Mouse (Mus musculus) kidney, embryonic 14.5 days (tissue): Measurements from ENCODE around the gene Upk1b. TPM values are rescaled to one million over a fixed set of nuclear protein-coding genes. Genes with fewer than 3 reads are reported as not detected.
"Not testable (repeated sequence)": the region's sequence is repeated elsewhere in the genome, so short reads cannot be mapped to it uniquely, and the experiment has no call there.

Experiments
- ATAC-seq: fragments of 200-750 bp; cut with Nextera tagmentation; 2 replicates; pipeline ENCODE4 v1.8.0; 2017; ENCODE audit warnings: moderate number of reproducible peaks, mild to moderate bottlenecking, moderate TSS enrichment, moderate library complexity; ENCODE audit not compliant: low FRiP score, low TSS enrichment
- H3K27ac ChIP-seq: fragments of 300-500 bp; sonication (generic); 2 replicates; pipeline ENCODE4 v1.5.1; 2014; ENCODE audit warnings: low read depth, mild to moderate bottlenecking, low read length, moderate library complexity, mixed read lengths
- H3K27me3 ChIP-seq: fragments of 300-500 bp; sonication (generic); 2 replicates; pipeline ENCODE4 v1.6.1; 2014; ENCODE audit warnings: mild to moderate bottlenecking, low read length; ENCODE audit not compliant: control insufficient read depth, insufficient read depth
- H3K36me3 ChIP-seq: fragments of 300-500 bp; sonication (generic); 2 replicates; pipeline ENCODE4 v1.6.1; 2014; ENCODE audit warnings: low read length, mixed read lengths; ENCODE audit not compliant: control insufficient read depth, insufficient read depth
- H3K4me1 ChIP-seq: fragments of 300-500 bp; sonication (generic); 2 replicates; pipeline ENCODE4 v1.6.1; 2014; ENCODE audit warnings: low read length, mixed read lengths; ENCODE audit not compliant: control insufficient read depth, insufficient read depth
- H3K4me2 ChIP-seq: fragments of 300-500 bp; sonication (generic); replicated peaks from 2 replicates; pipeline ENCODE4 v1.6.1; 2014; ENCODE audit warnings: low read depth, mild to moderate bottlenecking, low read length
- H3K4me3 ChIP-seq: fragments of 300-500 bp; sonication (generic); 2 replicates; pipeline ENCODE4 v1.5.1; 2014; ENCODE audit warnings: mild to moderate bottlenecking, low read length
- H3K9ac ChIP-seq: fragments of 300-500 bp; sonication (generic); 2 replicates; pipeline ENCODE4 v1.6.1; 2014; ENCODE audit warnings: low read depth, mild to moderate bottlenecking, low read length, moderate library complexity
- H3K9me3 ChIP-seq: fragments of 300-500 bp; sonication (generic); 2 replicates; pipeline ENCODE4 v1.6.1; 2016; ENCODE audit warnings: low read length; ENCODE audit not compliant: control insufficient read depth
- WGBS: fragments of 180-500 bp; shearing (Covaris S2); extraction: QIAGEN DNeasy Blood & Tissue Kit; methylation state at CpG from one replicate; pipeline ENCODE4 v1.1.7; 2014; 5-methylcytosine and 5-hydroxymethylcytosine counted together
- polyA plus RNA-seq: library from polyadenylated mRNA; unstranded; fragments of >200 nt; fragmentation: Nextera tagmentation; extraction: Ambion mirVana; gene quantifications from 2 replicates; pipeline ENCODE4 v1.2.1, GENCODE M21; 2014

Gene Upk1b
- 1.6 and 2.2 TPM in 2 replicates for polyA plus RNA-seq

DNA sequence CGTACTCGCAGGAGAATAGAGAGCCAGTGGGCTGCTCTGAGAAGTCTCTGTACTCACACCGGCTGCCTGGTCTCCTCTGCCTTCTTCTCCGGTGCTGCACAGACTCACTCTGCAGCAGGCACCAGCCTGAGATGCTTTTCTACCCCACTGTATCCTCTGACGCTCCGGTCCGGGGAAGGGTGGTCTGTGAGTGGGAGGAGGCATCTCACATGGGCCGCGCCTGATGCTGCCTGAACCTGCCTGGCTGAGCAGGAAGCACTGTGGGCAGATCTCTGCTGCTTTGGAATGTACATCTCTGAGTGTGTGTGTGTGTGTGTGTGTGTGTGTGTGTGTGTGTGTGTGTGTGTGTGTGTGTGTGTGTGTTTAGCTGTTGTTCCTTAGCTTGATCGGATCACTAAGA lies at the start of gene Upk1b:
Gene Upk1b (minus strand): TSS at position 238 of the 400 bp plus-strand sequence.
- no peaks in the 10 kb centered on the region for H3K9me3 ChIP-seq
- H3K36me3 ChIP-seq: no peaks in the 10 kb centered on the region
- ATAC-seq: peak; percentile 75; the same call in 1 of the 2 replicates
- H3K4me2 ChIP-seq: no peak within 1 kb of the TSS
- H3K9ac ChIP-seq: no peak within 1 kb of the TSS
- no peak within 1 kb of the TSS for H3K27ac ChIP-seq
- H3K4me3 ChIP-seq: no peak within 1 kb of the TSS
- 30% methylated on average over 10 of the region's 10 CpGs for WGBS
- H3K4me1 ChIP-seq: no peaks in the 10 kb centered on the region
- H3K27me3 ChIP-seq: no peaks in the 10 kb centered on the region

DNA sequence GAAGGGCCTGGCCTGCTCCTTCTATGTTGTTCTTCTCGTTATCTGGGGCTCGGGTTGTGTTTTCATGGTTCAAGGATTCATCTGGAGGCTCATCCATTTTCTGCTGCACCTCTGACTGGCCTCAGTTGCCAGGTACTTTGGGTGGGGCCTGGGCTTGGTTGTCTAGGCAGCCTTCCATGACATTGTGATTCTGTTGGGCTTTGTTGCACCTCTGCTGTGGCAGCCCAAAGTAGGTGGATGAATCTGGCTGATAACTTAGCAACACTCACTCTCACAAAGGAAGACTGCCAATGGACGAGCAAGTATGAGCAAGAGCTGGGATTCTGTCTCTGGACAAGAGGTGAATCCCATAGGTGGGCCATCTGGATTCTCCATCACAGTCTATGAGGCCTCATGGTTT lies 28.5 kb upstream of the Upk1b start, which contains the start of gene 4930435E12Rik:
Gene 4930435E12Rik (minus strand): TSS at position 101 of the 400 bp plus-strand sequence.
- no peaks in the 10 kb centered on the region for H3K36me3 ChIP-seq
- no peak for ATAC-seq
- H3K4me3 ChIP-seq: no peak within 1 kb of the TSS
- H3K27me3 ChIP-seq: no peaks in the 10 kb centered on the region
- WGBS: 85% methylated on average over 3 of the region's 3 CpGs
- H3K4me2 ChIP-seq: no peak within 1 kb of the TSS
- no peak within 1 kb of the TSS for H3K9ac ChIP-seq
- H3K9me3 ChIP-seq: no peaks in the 10 kb centered on the region
- no peaks in the 10 kb centered on the region for H3K4me1 ChIP-seq
- no peak within 1 kb of the TSS for H3K27ac ChIP-seq

DNA sequence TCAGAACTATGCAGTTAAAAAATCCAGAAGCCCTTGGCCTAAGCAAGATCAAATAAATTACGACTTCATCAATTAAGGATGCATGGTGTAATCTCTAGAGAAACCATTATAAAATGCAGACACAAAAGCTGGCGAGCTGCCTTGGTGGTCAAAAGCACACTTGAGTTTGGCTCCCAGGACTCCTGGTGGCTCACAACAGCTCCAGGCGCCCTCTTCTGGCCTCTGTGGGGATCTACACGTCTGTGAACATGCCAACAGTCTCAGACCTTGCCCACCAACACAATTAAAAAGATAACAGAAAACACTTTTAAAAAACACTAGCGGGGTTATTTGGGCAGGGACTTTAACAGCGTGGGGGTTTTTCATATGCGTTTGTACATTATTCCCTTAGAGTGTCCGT lies 12.4 kb upstream of the Upk1b start:
- no peak overlapping the region for H3K4me2 ChIP-seq
- H3K4me3 ChIP-seq: no peak overlapping the region
- H3K27ac ChIP-seq: no peak overlapping the region
- peaks cover 2% of the 10 kb centered on the region; the same call in 1 of the 2 replicates for H3K9me3 ChIP-seq
- H3K36me3 ChIP-seq: no peaks in the 10 kb centered on the region
- ATAC-seq: no peak
- 32% methylated on average over 8 of the region's 8 CpGs for WGBS
- H3K9ac ChIP-seq: no peak overlapping the region
- no peaks in the 10 kb centered on the region for H3K4me1 ChIP-seq
- no peaks in the 10 kb centered on the region for H3K27me3 ChIP-seq

DNA sequence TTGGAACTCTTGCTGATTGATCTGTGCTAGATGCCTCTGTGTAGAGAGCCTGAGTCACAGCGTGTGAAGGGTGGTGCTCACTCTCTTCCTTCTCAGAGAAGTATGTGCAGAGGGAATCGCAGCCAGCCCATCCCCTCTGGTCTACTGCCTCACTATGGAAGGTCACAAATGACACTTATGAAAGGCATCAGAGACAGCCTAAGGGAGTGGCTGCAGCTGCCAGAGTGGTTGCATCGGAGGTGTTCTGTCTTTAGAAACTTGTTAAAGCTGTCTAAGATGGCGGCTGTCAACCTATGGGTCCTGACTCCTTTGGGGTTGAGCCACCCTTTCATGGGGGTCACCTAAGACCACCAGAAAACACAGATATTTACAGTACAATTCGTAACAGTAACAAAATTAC lies 10.1 kb upstream of the Upk1b start:
- ATAC-seq: no peak

DNA sequence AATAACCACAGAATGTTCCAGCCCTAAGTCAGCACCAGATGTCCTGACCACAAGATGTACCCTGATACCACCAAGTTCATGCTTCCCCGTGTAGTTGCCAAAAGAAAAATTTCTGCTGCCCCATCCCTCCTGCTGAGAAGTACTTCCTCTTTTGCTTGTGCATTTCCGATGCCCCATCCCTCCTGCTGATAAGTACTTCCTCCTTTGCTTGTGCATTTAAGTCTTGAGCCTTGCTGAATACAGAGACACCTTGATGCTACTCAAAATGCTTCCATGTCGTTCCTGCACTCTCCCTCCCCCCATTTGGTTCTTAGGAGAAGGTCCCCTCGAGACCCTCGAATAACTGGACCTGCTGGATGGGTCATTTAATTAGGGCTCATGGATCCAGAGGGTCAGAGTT lies 7.7 kb upstream of the Upk1b start:
- H3K4me2 ChIP-seq, H3K9ac ChIP-seq, H3K27me3 ChIP-seq, H3K9me3 ChIP-seq, H3K36me3 ChIP-seq, ATAC-seq, H3K27ac ChIP-seq, H3K4me1 ChIP-seq, H3K4me3 ChIP-seq: not testable (repeated sequence)
- 94% methylated on average over 5 of the region's 5 CpGs for WGBS

More for the DNA sequence above, 10.1 kb upstream of the Upk1b start:
- WGBS: 74% methylated on average over 5 of the region's 5 CpGs
- Histone ChIP-seq H3K27me3 (no peaks in the 10 kb centered on the region), H3K4me3 (no peak overlapping the region), H3K9me3 (peaks cover 2% of the 10 kb centered on the region; the same call in 1 of the 2 replicates), H3K9ac (no peak overlapping the region), H3K36me3 (no peaks in the 10 kb centered on the region), H3K4me1 (no peaks in the 10 kb centered on the region), H3K4me2 (no peak overlapping the region), H3K27ac (no peak overlapping the region)

DNA sequence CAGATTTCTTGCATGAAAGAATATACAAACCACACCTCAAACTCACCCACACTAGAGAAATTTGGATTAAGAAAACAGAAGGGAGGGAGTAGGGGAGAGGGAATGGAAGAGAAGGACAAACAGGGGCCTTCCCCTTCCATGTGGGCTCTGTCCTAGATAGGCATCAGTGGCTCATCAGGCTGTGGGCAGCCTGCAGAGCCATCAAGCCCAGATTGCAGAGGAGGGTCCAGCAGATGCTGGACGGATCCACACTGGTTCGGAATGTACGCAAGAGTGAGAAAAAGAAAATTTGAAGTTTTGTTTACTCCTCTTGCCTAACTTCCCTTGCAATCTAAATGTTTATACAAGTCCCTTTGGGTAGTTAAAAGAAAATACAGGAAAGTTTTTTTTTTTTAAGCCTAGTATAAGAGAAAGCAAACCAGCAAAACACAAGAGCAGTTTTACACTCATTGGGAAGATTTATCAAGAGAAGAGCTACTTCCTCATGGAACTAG lies 1.1 kb downstream of the Upk1b start:
- H3K27ac ChIP-seq: no peak overlapping the region

DNA sequence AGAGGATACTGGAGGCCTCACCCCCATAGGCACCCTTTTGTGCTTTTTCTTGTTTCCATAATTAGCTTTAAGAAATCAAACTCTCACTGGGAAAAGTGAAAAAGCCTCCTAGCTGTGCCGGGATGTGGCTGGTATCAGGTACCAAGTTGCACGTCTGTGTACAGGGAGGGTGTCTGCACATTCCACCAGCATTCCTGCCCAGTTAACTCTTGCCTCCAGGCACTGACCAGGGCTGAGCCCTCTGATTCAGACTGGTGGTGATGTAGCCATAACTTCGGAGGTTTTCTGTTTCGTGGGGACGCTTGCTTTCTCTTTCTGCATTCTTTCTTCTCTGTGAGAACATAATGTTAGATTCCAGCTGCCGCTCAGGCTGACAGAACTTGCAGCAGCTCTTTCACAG lies 7.0 kb downstream of the Upk1b start:
- Histone ChIP-seq H3K27me3 (no peaks in the 10 kb centered on the region), H3K4me1 (no peaks in the 10 kb centered on the region), H3K9ac (no peak overlapping the region), H3K4me2 (no peak overlapping the region), H3K27ac (no peak overlapping the region), H3K4me3 (no peak overlapping the region), H3K9me3 (no peaks in the 10 kb centered on the region), H3K36me3 (no peaks in the 10 kb centered on the region)
- no peak for ATAC-seq
- 44% methylated on average over 6 of the region's 6 CpGs for WGBS

More for the DNA sequence above, 1.1 kb downstream of the Upk1b start:
- no peak for ATAC-seq
- H3K4me1 ChIP-seq: no peaks in the 10 kb centered on the region
- H3K4me2 ChIP-seq: no peak overlapping the region
- H3K27me3 ChIP-seq: no peaks in the 10 kb centered on the region
- H3K9me3 ChIP-seq: no peaks in the 10 kb centered on the region
- no peaks in the 10 kb centered on the region for H3K36me3 ChIP-seq
- 74% methylated on average over 3 of the region's 3 CpGs for WGBS
- H3K9ac ChIP-seq: no peak overlapping the region
- H3K4me3 ChIP-seq: no peak overlapping the region

DNA sequence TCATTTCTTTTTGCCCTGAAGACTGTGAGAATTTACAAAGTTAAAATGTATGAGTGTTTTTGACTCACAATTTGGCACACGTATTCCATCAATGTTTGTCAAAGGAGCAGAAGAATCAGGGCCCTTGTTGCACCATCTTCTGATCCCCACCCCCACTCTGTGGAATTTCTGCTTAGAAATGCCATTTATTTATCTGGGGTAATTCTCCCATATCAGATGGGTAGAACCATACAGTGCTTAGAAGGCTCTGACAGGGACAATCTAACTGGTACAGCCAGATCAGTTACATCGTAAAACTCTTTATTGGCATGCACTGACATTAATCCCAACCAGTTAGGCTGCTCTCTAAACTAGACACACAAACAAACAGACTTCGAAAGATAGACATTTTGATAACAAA lies 10.2 kb downstream of the Upk1b start:
- no peaks in the 10 kb centered on the region for H3K9me3 ChIP-seq
- 74% methylated on average over 3 of the region's 3 CpGs for WGBS
- H3K27me3 ChIP-seq: no peaks in the 10 kb centered on the region
- no peak overlapping the region for H3K4me3 ChIP-seq
- ATAC-seq: no peak
- H3K27ac ChIP-seq: no peak overlapping the region
- H3K36me3 ChIP-seq: no peaks in the 10 kb centered on the region
- no peaks in the 10 kb centered on the region for H3K4me1 ChIP-seq
- H3K9ac ChIP-seq: no peak overlapping the region
- no peak overlapping the region for H3K4me2 ChIP-seq

DNA sequence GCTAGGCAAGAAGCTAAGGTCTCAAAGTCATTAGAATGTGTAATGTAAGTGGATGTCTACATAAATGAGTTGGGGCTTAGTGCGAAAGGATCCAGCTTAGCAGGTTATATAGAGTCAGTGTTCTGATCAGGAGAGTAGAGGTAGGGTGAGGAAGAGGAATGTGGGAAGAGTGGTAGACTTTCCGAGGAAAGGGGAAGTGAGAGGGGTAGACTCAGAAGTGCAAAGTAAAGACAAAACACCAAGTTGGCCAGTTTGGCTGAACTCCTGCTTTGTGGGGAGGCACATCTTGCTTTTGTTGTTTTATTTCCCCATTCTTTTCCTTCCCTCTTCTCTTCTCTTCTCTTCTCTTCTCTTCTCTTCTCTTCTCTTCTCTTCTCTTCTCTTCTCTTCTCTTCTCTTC lies 11.1 kb downstream of the Upk1b start:
- no peak overlapping the region for H3K4me2 ChIP-seq
- no peak for ATAC-seq
- H3K9ac ChIP-seq: no peak overlapping the region
- H3K4me3 ChIP-seq: no peak overlapping the region
- H3K27ac ChIP-seq: no peak overlapping the region
- 87% methylated on average over 2 of the region's 2 CpGs for WGBS
- H3K36me3 ChIP-seq: no peaks in the 10 kb centered on the region
- no peaks in the 10 kb centered on the region; the same call in 1 of the 2 replicates for H3K27me3 ChIP-seq
- H3K9me3 ChIP-seq: no peaks in the 10 kb centered on the region
- no peaks in the 10 kb centered on the region for H3K4me1 ChIP-seq
